Mouse (Mus musculus): ENCODE measurements at regions not wholly inside any gene's neighbourhood (a gene's known extent, or its start where the extent isn't known, plus 50 kb on each side); places are given as distances from the start of the nearest gene placed in this dataset.

DNA sequence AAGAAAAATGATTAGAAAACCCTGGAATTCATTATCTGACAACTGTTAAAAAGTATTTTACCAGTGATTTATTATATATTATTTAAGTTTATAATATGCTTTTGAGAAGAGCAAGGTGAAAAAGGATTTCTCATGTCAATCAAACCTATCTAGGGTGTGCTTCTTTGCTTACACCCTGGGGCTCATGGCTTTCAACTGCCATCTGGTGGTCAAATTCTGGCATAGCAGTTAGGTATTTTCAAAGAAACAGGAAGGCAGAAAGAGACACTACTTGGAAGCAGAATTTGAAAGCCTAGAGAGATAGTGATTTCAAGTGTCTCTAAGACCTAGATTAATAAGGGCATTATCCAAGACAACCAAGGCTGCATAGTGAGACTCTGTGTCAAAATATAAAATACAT is 167.8 kb upstream of the Amot start:
- DNase-seq = peak; percentile 21

GRCm38 (mm10) chrX:145651647-145652046 is 146.7 kb upstream of the Amot start:
- DNase-seq = no peak

DNA sequence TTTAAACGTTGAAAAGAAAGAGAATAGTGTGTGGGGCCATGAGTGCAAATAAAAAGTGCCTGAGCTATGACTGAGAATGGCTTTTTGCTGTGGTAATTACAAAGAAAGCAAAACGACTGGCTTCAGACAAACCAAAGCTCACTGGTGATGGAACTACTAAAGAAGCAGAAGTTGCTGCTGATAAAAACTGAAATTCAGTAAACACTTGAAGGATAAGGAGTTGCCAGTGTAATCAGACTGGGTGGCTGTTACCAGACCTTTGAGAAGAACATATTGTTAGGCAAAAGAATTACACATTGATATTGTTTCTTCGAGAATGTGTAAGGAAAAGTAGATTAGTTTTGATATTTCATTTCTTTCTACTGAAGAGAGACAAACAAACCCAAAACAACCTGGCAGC is 114.7 kb upstream of the Amot start:
- DNase-seq = no peak

- no peak for DNase-seq
Measured at GRCm38 (mm10) chrX:145602085-145602484, 97.1 kb upstream of the Amot start.

- DNase-seq = no peak
Measured at GRCm38 (mm10) chrX:145590733-145591132, 85.8 kb upstream of the Amot start.

- no peak for DNase-seq
Measured at GRCm38 (mm10) chrX:145567528-145567927, 62.5 kb upstream of the Amot start.

GRCm38 (mm10) chrX:145567073-145567472 is 62.1 kb upstream of the Amot start:
- no peak for DNase-seq

GRCm38 (mm10) chrX:145558881-145559280 is 53.9 kb upstream of the Amot start:
- DNase-seq = no peak
